Mouse (Mus musculus) limb, embryonic 13.5 days (tissue): ENCODE measurements at regions not wholly inside any gene's neighbourhood (a gene's known extent, or its start where the extent isn't known, plus 50 kb on each side); places are given as distances from the start of the nearest gene placed in this dataset.

Experiments used
- ATAC-seq: fragments of 200-750 bp; cut with Nextera tagmentation; 2 replicates; pipeline ENCODE4 v1.8.0; 2017; ENCODE audit warnings: low read depth, moderate number of reproducible peaks, moderate TSS enrichment; ENCODE audit not compliant: low FRiP score
- H3K27ac ChIP-seq: fragments of 300-500 bp; sonication (generic); 2 replicates; pipeline ENCODE4 v1.5.1; 2015; ENCODE audit warnings: inconsistent platforms, mild to moderate bottlenecking, moderate library complexity
- H3K27me3 ChIP-seq: fragments of 300-500 bp; sonication (generic); 2 replicates; pipeline ENCODE4 v1.6.1; 2015; ENCODE audit warnings: mild to moderate bottlenecking, inconsistent platforms
- H3K36me3 ChIP-seq: fragments of 300-500 bp; sonication (generic); 2 replicates; pipeline ENCODE4 v1.6.1; 2015; ENCODE audit warnings: inconsistent platforms, mild to moderate bottlenecking, moderate library complexity
- H3K4me1 ChIP-seq: fragments of 300-500 bp; sonication (generic); 2 replicates; pipeline ENCODE4 v1.6.1; 2015; ENCODE audit warnings: inconsistent platforms
- H3K4me2 ChIP-seq: fragments of 300-500 bp; sonication (generic); replicated peaks from 2 replicates; pipeline ENCODE4 v1.6.1; 2015; ENCODE audit warnings: inconsistent platforms, mild to moderate bottlenecking, moderate library complexity
- H3K4me3 ChIP-seq: fragments of 300-500 bp; sonication (generic); 2 replicates; pipeline ENCODE4 v1.5.1; 2015; ENCODE audit warnings: moderate library complexity, mild to moderate bottlenecking, inconsistent platforms
- H3K9ac ChIP-seq: fragments of 300-500 bp; sonication (generic); 2 replicates; pipeline ENCODE4 v1.6.1; 2015; ENCODE audit warnings: mild to moderate bottlenecking, inconsistent platforms
- H3K9me3 ChIP-seq: fragments of 300-500 bp; sonication (generic); 2 replicates; pipeline ENCODE4 v1.6.1; 2016; ENCODE audit warnings: inconsistent platforms
- WGBS: fragments of 180-500 bp; shearing (Covaris S2); methylation state at CpG from one replicate; pipeline ENCODE4 v1.1.7; 2015; 5-methylcytosine and 5-hydroxymethylcytosine counted together

DNA sequence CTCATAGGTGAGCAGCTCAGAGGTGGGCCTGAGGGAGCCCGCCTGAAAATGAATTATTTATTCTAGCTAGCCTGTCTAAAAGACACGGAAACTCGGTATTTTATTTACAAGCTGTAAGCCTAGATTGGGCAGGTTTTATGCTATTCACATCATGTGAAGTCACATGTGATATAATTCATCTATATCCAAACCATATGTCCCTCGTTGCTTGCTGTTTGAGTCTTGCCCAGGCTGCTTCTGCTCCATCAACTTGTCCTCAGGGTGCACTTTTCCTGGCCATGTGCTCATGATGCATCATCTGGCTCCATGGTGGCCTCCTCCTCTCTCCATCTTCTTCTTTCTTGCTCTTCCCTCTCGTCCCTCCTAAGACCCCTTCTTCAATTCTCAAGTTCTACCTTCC lies 53.0 kb upstream of the Gm11983 start:
- Histone ChIP-seq H3K4me3 (no peak overlapping the region), H3K27ac (no peak overlapping the region), H3K4me1 (peaks cover 15% of the 10 kb centered on the region; the same call in 1 of the 2 replicates), H3K27me3 (no peaks in the 10 kb centered on the region), H3K4me2 (no peak overlapping the region), H3K9ac (no peak overlapping the region), H3K9me3 (no peaks in the 10 kb centered on the region), H3K36me3 (no peaks in the 10 kb centered on the region)
- 51% methylated on average over 5 of the region's 5 CpGs for WGBS
- no peak for ATAC-seq

DNA sequence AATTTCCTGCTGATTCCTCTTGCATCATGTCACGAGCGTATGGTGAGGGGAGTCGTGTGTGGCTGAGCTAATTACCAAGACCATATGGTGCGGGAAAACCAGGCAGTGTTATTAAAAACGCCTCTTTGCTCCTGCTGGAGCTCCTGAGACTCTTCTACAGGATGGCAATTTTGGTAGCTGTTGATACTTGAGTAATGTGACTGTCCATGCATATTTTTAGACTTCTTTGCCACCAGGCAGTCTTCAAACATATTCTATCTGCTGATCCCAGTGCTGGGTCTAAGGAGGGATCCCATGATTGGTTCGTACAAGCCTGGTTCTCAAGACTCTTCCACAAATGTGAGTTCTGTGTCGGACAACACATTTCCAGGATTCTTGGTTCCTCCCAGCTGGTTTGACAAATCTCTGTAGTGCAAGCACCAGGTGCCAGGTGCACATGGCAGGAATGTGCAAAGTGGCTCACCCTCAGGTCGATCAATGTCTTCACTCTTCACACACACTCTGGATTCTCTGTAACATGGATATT lies 52.3 kb upstream of the Gm11983 start:
- H3K27me3 ChIP-seq, result no peaks in the 10 kb centered on the region
- no peak overlapping the region for H3K27ac ChIP-seq
- 36% methylated on average over 8 of the region's 8 CpGs for WGBS
- H3K9me3 ChIP-seq, result no peaks in the 10 kb centered on the region
- no peak overlapping the region for H3K4me3 ChIP-seq
- ATAC-seq, result no peak; the same call in 1 of the 2 replicates
- H3K36me3 ChIP-seq, result no peaks in the 10 kb centered on the region
- H3K4me2 ChIP-seq, result no peak overlapping the region
- H3K9ac ChIP-seq, result no peak overlapping the region
- H3K4me1 ChIP-seq, result peaks cover 12% of the 10 kb centered on the region; the same call in 1 of the 2 replicates

DNA sequence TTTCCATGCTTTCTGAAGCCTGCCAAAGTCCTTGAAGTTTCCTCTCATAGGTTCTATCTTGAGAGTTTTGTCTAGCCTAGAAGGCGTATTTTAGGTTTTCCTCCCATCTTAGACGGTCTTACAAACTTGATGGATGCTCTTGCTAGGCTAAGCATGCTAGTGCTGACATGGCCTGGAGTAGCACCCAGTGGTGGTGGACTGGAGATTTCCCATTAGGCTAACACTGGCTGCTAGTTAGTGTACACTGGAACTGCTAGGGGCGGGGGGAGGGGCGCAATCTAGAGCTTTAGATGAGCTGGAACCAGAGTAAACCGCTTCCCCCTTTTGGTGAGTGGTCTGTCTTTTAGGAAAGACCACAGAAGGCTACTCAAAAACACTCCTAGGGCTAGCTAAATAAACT lies 51.7 kb upstream of the Gm11983 start:
- Histone ChIP-seq H3K27ac (no peak overlapping the region), H3K27me3 (no peaks in the 10 kb centered on the region), H3K4me3 (no peak overlapping the region), H3K4me1 (peaks cover 12% of the 10 kb centered on the region; the same call in 1 of the 2 replicates), H3K9me3 (no peaks in the 10 kb centered on the region), H3K36me3 (no peaks in the 10 kb centered on the region), H3K4me2 (no peak overlapping the region), H3K9ac (no peak overlapping the region)
- WGBS, result 76% methylated on average over 5 of the region's 5 CpGs
- ATAC-seq, result no peak; the same call in 1 of the 2 replicates
